Mouse (Mus musculus): ENCODE measurements at regions not wholly inside any gene's neighbourhood (a gene's known extent, or its start where the extent isn't known, plus 50 kb on each side); places are given as distances from the start of the nearest gene placed in this dataset.

DNA sequence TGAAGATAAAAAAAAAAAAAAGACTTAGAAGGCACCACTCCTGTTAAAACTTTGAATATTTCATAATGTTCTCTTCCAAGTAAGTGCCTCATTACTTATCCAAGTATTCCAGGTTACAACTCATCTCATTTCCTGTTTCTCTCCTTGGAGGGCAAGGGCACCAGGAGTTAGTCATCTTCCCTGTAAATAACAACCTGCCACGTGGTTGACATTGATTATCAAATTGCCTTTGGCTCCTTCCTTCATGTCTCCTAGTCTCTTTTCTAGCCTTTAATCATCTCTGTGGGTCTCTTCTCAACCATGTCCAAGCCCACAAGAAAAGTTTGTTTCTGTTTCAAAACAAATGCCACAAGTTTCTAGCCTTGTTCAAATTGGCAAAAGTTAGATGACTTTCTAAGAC lies 116.1 kb downstream of the Dusp6 start:
- TF ChIP-seq POLR2A (IDR thresholded peaks at IDR 0.05; ENCODE audit: low read depth, low read length): no peak
- no peak for TF ChIP-seq CTCF (IDR thresholded peaks at IDR 0.05; ENCODE audit: borderline replicate concordance, insufficient read depth, low read length)
